In the genomic region with DNA sequence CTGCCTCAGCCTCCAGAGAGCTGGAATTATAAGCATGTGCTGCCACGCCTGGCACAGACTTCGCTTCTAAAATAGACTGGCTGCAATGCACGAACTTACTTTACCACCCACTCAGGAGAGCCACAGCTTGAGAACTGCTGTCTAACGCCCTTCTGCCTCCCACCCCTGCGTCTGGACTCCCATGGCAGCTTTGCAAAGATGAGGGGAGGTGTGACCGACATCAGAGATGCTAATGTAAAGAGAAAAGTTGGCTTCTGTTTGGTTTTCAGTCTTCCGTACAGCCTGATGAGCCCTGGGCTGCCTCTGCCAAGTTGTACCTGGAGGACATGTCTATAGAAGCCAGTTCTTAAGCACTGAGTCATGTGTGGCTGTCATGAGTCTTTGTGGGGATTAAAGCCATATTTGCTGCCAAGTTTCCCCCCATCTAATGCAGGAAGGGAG, we compare ENCODE assay signal across 19 mouse cellular contexts.
DNase-seq lines count a peak whose midpoint lies in the region; ATAC-seq lines count a peak whose summit lies in the region.
"Had no signal": no experiment of that assay in that cellular context is flagged by ENCODE, and none has a peak within 500 bp of the region (broad histone marks: within the 10 kb centered on the region; RNA-seq: fewer than 3 reads in every experiment).

No protein-coding gene starts in this region.

- peak; percentile 83 to 91 for DNase-seq in layer of hippocampus, adult 18-20 months (ENCODE audit: low spot score in 2 of 2)
- DNase-seq in left cerebral cortex, adult 9 months (ENCODE audit: low spot score in 2 of 2), result peak; percentile 85 to 93
- DNase-seq in telencephalon, adult 2 months (ENCODE audit: low read depth, low spot score), result peak; percentile 95
- no peak for DNase-seq in kidney, adult 8-10 months
- no peak for DNase-seq in lung, postnatal 36 days
- DNase-seq in adrenal gland, adult 18-20 months (ENCODE audit: low spot score in 2 of 2), result no peak
- DNase-seq: adrenal gland, postnatal 25 days; B cell, adult 2 months; cerebellum, postnatal 25 days; gastrocnemius, postnatal 14 days; lung, postnatal 14 days had no signal

- peaks cover 41% of the 10 kb centered on the region for H3K4me1 ChIP-seq in forebrain, embryonic 16.5 days (replicated peaks; ENCODE audit: control insufficient read depth, insufficient read depth, low read length)
- H3K4me1 ChIP-seq in forebrain, embryonic 12.5 days, result peaks cover 3% of the 10 kb centered on the region; the same call in 1 of the 2 replicates
- H3K4me1 ChIP-seq: limb, embryonic 10.5 days had no signal

- no peak overlapping the region for H3K4me2 ChIP-seq in forebrain, embryonic 16.5 days (ENCODE audit: low read length)
- H3K4me2 ChIP-seq in forebrain, embryonic 12.5 days, result no peak overlapping the region
- H3K4me2 ChIP-seq: kidney, embryonic 15.5 days had no signal

- 48% methylated on average over 7 of the region's 7 CpGs for WGBS in forebrain, embryonic 16.5 days
- 85% methylated on average over 7 of the region's 7 CpGs for WGBS in forebrain, embryonic 12.5 days

- H3K4me3 ChIP-seq in forebrain, embryonic 16.5 days (replicated peaks; ENCODE audit: low read length), result no peak overlapping the region
- no peak overlapping the region for H3K4me3 ChIP-seq in forebrain, embryonic 12.5 days (replicated peaks)
- H3K4me3 ChIP-seq: kidney, embryonic 15.5 days; limb, embryonic 10.5 days; midbrain, embryonic 10.5 days; myocyte had no signal

- no peak overlapping the region for H3K9ac ChIP-seq in forebrain, embryonic 16.5 days (replicated peaks; ENCODE audit: low read depth, low read length)
- no peak overlapping the region for H3K9ac ChIP-seq in forebrain, embryonic 12.5 days
- H3K9ac ChIP-seq: kidney, embryonic 15.5 days; liver, embryonic 14.5 days had no signal

- 0 out of 2 replicates have a peak, but pooled peaks have one; percentile 13 for ATAC-seq in forebrain, embryonic 16.5 days
- no peak for ATAC-seq in forebrain, embryonic 12.5 days (ENCODE audit: low FRiP score)
- ATAC-seq: hindbrain, postnatal 0 days had no signal

- H3K27ac ChIP-seq in forebrain, embryonic 16.5 days (ENCODE audit: low read length), result no peak overlapping the region
- H3K27ac ChIP-seq in forebrain, embryonic 12.5 days, result no peak overlapping the region
- H3K27ac ChIP-seq: hindbrain, postnatal 0 days; kidney, embryonic 15.5 days; limb, embryonic 10.5 days; liver, embryonic 14.5 days; midbrain, embryonic 10.5 days had no signal

- no peaks in the 10 kb centered on the region for H3K27me3 ChIP-seq in forebrain, embryonic 16.5 days (replicated peaks; ENCODE audit: control insufficient read depth, insufficient read depth, low read length)
- H3K27me3 ChIP-seq in forebrain, embryonic 12.5 days, result 0 out of 2 replicates have a peak, but pooled peaks cover 6% of the 10 kb centered on the region
- H3K27me3 ChIP-seq: kidney, embryonic 15.5 days had no signal

- H3K36me3 ChIP-seq in forebrain, embryonic 16.5 days (ENCODE audit: control insufficient read depth, insufficient read depth), result peaks cover 2% of the 10 kb centered on the region; the same call in 1 of the 2 replicates
- no peaks in the 10 kb centered on the region for H3K36me3 ChIP-seq in forebrain, embryonic 12.5 days (replicated peaks)
- H3K36me3 ChIP-seq: limb, embryonic 10.5 days had no signal

- no peaks in the 10 kb centered on the region for H3K9me3 ChIP-seq in forebrain, embryonic 16.5 days (ENCODE audit: control insufficient read depth, low read length)
- no peaks in the 10 kb centered on the region for H3K9me3 ChIP-seq in forebrain, embryonic 12.5 days
- H3K9me3 ChIP-seq: kidney, embryonic 15.5 days; limb, embryonic 10.5 days; midbrain, embryonic 10.5 days had no signal

Comparison
In these comparisons a context has a peak if more than half of its experiments do, and no peak if none do; other contexts are left out.
1. DNase-seq: peak in layer of hippocampus, adult 18-20 months (2 of 2), left cerebral cortex, adult 9 months (2 of 2) and telencephalon, adult 2 months (single experiment); none in kidney, adult 8-10 months (0 of 2), lung, postnatal 36 days (single experiment) and adrenal gland, adult 18-20 months (0 of 2).